Mouse (Mus musculus) CD8-positive naive resting alpha-beta T cell, adult 2 months (primary cell): ENCODE data around the gene Lexm.

Experiments used
- DNase-seq, 2 experiments: peaks; one replicate each; pipeline ENCODE4 v3.0.0; 2022; ENCODE audit warnings: low read depth in 2 of 2, low spot score in 2 of 2

Lexm gene

DNA sequence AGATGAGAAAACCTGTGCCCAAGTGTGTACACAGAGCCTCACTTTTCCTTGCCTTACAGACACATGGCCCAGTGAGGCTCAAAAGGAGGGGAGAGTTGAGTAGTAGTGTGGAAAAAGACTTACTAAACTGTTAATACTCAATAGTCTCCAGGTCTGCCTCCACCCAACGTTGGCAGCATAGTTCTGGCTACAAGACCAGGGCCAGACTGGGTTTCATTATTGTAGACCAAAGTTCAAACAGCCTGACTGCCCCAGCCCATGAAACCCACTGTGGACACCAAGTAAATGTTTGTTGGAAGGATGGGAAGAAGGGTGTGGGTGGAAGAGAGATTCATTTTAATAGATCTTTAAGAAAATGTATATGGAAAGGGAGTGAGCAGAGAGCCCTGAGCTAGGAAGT, 70.1 kb downstream of the Lexm start:
- DNase-seq, result no peak

- DNase-seq, result no peak
Measured at GRCm38 (mm10) chr4:106545817-106546373, 71.1 kb downstream of the Lexm start.

- DNase-seq, result no peak
Measured at GRCm38 (mm10) chr4:106542211-106542610, 74.8 kb downstream of the Lexm start.

DNA sequence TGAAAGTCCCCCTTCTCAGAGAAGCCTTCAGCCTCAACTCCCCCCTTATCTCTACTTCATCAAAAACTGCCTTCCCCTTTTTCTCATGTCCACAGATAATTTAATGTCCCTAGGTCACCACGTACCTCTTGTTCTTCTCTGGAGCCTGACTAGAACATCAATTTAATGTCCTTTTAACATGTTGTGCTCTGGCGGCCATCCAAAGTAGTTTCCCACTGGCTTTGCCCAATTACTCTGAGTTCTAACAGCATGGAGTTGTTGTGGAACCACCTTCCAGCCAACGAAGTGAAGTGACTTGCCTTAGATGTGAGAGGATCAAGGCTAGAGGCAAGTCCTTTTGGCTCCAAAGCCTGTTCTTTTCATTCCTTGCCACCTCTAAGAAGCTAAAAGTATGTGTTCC, 75.5 kb downstream of the Lexm start:
- DNase-seq, result no peak
